Mouse (Mus musculus) lung, adult 2 months (tissue): ENCODE results near the gene Gm42906. TPM values are rescaled to one million over a fixed set of nuclear protein-coding genes. Genes with fewer than 3 reads are reported as not detected.

Source experiments
- DNase-seq: peaks from one replicate; pipeline ENCODE4 v3.0.0; 2022
- H3K4me1 ChIP-seq: fragments of 200-500 bp; 2 replicates; pipeline ENCODE4 v1.6.1; 2011; ENCODE audit warnings: low read length; ENCODE audit not compliant: control insufficient read depth, insufficient read depth
- H3K4me3 ChIP-seq: fragments of 200-500 bp; replicated peaks from 2 replicates; pipeline ENCODE3; 2011; ENCODE audit warnings: low read depth, mild to moderate bottlenecking, control low read depth, low read length; ENCODE audit errors: extremely low read depth
- CTCF ChIP-seq: fragments of 200-500 bp; IDR thresholded peaks from 2 replicates; pipeline ENCODE4 v1.5.1; 2011; ENCODE audit warnings: mild to moderate bottlenecking, low read length, control low read depth; ENCODE audit not compliant: insufficient read depth
- POLR2A ChIP-seq: fragments of 200-500 bp; IDR thresholded peaks from 2 replicates; pipeline ENCODE4 v1.6.1; 2011; ENCODE audit warnings: low read depth, mild to moderate bottlenecking, control low read depth, low read length, borderline replicate concordance; ENCODE audit errors: extremely low read depth
- WGBS: fragments of 180-500 bp; shearing (Covaris S2); methylation state at CpG from one replicate; pipeline ENCODE4 v1.1.7; 2018; 5-methylcytosine and 5-hydroxymethylcytosine counted together
- polyA plus RNA-seq: library from polyadenylated mRNA; depleted of rRNA; stranded (reverse); fragments of >200 nt; gene quantifications from 2 replicates; pipeline ENCODE4 v1.2.3, GENCODE M21; 2012

The Gm42906 gene
- polyA plus RNA-seq, 1 experiment, result not detected

DNA sequence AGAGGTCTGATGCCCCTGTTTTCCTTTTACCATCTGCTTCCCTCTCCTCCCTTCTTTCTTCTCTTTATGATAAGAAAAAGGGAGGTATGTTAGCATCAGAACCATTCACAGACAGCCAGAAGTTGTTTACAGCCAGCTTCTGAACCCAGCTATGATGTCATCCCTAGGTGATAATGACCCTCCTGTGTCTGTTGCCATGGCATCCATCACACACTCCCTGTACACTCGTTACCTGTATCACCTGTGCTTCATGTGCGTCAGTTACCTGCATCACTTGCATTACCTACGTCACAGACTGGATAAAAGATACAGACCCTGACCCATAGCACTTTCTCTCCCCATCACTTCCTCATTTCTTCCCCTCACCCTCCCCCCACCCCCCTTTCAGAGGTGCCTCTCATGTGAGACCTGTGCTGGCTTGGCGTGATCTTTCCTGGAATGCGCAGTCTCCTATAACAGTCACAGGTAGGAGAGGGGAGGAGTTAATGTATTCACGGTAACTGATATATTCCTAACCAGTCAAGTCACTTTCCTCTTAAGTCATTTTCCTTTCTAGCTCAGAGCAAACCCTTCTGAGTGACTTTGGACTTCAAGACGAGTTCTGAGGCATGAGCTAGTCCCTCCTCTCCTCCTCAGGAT lies 27.9 kb downstream of the Gm42906 start:
- H3K4me3 ChIP-seq, result no peak overlapping the region
- 71% methylated on average over 7 of the region's 7 CpGs for WGBS
- DNase-seq, result no peak
- TF ChIP-seq CTCF, result no peak
- TF ChIP-seq POLR2A, result no peak
- no peaks in the 10 kb centered on the region for H3K4me1 ChIP-seq

DNA sequence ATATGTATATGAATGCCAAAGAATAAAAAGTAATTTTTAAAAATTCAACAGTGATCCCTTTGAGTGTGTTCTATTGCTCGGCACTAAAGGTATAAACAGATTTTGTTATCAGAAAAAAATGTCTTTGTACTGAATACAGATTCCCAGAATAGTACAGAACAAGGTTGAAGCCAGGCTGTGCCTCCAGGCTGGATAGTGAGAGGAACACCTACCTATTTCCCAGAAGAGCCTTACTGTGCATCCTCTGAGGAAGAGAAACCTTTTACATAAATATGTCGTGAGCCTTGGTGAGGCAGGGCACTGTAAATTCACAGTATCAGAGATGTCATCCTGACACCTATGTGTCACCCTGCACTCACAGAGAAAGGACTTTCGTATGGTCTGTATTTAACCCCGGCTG lies 31.8 kb downstream of the Gm42906 start:
- Histone ChIP-seq H3K4me1 (peaks cover 6% of the 10 kb centered on the region), H3K4me3 (no peak overlapping the region)
- DNase-seq, result no peak
- 79% methylated on average over 4 of the region's 4 CpGs for WGBS
- TF ChIP-seq POLR2A (no peak), CTCF (no peak)

DNA sequence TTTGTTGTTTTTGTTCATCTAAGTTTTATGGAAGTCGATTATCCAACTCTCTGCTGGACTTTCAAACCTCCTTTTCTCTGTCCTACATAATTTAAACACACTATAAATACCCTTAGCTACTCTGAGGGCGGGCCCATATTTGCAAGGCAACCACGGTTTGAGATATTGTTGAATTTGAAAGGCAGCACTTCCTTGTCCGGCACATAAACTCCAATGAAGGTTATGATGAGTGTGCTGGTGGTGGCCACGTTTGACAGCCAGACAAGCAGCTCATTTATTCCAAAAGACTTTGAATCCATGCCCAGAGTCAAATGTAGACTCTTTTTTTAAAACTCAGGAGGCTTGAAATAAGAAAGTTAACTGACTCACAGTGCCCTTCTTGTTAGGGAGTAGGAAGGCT lies 33.3 kb downstream of the Gm42906 start:
- no peak for TF ChIP-seq CTCF
- TF ChIP-seq POLR2A, result no peak
- H3K4me3 ChIP-seq, result no peak overlapping the region
- H3K4me1 ChIP-seq, result peaks cover 6% of the 10 kb centered on the region
- DNase-seq, result no peak
- 20% methylated on average over 5 of the region's 5 CpGs for WGBS

DNA sequence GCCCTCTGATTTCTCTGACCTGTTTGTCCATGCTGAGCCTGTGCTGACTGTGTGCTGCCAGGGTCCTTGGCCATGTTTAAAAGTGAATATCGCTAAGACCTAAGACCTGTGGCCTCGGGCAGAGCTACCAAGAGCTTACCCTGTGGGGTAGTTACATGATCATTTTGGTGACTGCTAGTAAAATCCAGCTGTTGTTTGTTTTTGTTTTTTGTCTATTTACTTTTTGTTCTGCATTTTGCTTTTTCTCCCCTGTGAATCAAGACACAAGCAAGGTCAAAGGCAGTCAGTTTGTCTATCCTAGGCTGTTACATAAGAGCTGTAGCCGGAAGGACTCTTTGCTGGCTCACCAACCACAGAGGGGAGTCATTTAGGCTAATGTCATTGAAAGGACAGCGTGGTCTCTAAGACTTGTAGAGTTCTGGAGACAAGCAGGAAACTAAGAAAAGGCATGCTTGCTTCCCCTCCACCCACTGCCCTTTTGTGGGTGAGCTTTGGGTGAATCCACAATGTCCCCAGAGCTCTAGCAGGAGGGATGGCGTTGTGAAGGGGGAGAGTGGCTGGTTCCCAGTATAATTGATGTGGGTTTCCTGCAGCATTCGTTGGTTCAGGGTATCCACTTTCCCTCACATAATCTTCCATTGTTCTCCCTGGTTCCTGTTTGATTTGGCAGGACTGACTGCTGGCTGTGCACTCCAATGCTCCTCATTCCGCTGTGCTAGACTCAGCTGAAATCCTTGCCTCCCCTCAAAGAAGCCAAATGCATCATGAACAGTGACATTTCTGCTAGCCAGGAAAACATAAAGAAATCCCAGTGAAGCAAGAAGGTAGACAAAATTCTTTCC lies 33.9 kb downstream of the Gm42906 start:
- no peak for DNase-seq
- whole genome bisulfite sequencing, result 30% methylated on average over 7 of the region's 7 CpGs
- no peak for TF ChIP-seq POLR2A
- TF ChIP-seq CTCF, result no peak
- peaks cover 6% of the 10 kb centered on the region for H3K4me1 ChIP-seq
- H3K4me3 ChIP-seq, result no peak overlapping the region

DNA sequence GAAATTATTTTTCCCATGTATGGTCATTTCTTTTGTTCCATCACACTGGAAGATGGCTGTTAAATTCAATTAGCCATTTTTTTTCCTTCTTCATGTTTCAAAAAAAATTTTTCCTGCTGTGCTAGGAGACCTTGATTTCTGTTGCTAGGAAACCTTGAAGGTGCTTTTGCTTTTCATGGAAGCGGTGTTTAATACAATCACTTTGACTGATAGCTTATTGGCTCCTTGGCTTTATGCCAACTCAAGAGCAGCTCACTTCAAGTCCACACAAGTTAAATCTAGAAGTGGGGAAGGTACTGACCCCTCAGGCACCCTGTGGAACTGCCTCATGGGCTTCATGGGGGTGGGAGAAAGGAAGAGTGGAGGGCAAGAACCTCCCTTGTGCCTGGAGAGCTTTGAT lies 38.1 kb downstream of the Gm42906 start:
- no peak for DNase-seq
- no peak overlapping the region for H3K4me3 ChIP-seq
- peaks cover 6% of the 10 kb centered on the region for H3K4me1 ChIP-seq
- TF ChIP-seq CTCF (no peak), POLR2A (no peak)
- 64% methylated on average over 1 of the region's 1 CpGs for whole genome bisulfite sequencing

DNA sequence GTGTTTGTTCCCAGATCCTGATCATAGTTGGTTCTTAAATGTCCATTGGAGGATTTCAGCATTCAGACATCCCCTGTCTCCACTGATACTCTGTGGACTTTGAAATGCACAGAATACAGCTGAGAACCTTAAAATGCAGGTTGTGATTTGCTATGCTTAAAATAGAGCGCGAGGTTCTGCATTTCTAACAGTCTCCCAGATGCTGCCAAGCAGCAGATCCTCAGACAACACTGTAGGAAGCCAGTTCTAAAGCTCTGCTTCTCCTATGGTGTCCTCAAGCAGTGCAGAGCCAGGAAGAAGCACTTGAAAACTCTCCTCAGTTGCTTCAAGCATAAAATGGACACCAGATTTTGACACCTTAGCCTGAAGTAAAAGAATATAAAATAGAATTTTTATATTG lies 48.1 kb downstream of the Gm42906 start:
- Histone ChIP-seq H3K4me1 (no peaks in the 10 kb centered on the region), H3K4me3 (no peak overlapping the region)
- DNase-seq, result no peak
- TF ChIP-seq CTCF, result no peak
- no peak for TF ChIP-seq POLR2A
- 90% methylated on average over 2 of the region's 2 CpGs for WGBS

DNA sequence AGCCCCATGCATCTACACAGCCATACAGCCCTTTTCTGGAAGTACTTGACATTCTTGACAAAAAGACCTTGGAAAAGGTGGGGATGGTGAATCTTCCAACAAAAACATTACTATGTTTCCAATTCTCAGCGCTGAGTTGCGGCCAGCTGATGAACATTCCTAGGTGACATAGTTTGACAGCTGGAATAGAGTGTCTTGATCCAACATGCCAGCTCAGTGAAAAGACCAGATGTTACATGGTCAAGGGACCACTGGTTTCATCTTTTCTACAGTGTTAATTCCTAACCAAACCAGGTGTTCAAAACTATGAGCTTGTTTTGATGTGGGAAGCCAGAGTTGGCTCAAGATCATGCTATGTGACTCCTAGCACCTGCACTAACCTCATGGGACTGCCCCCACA lies 48.8 kb downstream of the Gm42906 start:
- no peak for TF ChIP-seq POLR2A
- no peak for TF ChIP-seq CTCF
- no peak overlapping the region for H3K4me3 ChIP-seq
- 83% methylated on average over 2 of the region's 2 CpGs for WGBS
- DNase-seq, result no peak
- no peaks in the 10 kb centered on the region for H3K4me1 ChIP-seq

DNA sequence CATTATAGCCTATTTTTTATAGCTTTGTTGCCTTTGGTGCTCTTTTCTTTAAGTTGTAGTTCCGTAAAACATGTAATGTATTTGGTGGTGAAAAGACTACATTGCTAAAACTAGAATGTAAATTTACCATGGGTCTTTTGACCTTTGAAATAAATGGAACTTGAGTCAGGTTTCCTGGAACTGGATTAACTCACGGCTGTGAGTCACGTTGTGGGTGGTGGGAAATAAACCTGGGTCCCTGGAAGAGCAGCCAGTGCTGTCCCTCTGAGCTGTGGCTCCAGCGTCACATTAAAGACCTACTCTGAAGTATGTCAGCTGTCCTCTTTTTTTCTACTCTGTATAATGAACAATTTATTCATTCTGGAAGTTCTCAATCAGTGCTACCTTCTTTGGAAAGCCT lies 51.0 kb downstream of the Gm42906 start:
- TF ChIP-seq POLR2A, result no peak
- no peak for TF ChIP-seq CTCF
- Histone ChIP-seq H3K4me1 (no peaks in the 10 kb centered on the region), H3K4me3 (no peak overlapping the region)
- no peak for DNase-seq
- 81% methylated on average over 4 of the region's 4 CpGs for WGBS

DNA sequence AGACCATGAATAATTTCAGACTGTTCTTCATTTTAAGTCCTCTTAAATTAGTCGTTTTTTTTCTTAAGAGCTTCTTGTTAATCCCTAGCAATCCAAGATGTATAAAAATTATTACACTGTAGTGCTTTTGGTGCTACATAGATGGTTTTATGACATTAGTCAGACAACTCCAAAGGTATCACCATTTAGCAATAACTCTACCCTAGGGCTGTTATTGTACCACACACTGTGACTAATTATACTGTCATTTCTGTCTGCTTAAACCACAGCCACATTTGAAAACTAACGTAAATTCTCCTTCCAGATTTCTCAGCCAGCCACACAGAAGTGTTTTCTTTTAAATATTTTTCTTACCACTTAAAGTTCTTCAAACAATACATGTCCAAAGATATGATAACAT lies 53.1 kb downstream of the Gm42906 start:
- TF ChIP-seq POLR2A (no peak), CTCF (no peak)
- Histone ChIP-seq H3K4me1 (no peaks in the 10 kb centered on the region), H3K4me3 (no peak overlapping the region)
- 63% methylated on average over 2 of the region's 2 CpGs for WGBS
- no peak for DNase-seq

DNA sequence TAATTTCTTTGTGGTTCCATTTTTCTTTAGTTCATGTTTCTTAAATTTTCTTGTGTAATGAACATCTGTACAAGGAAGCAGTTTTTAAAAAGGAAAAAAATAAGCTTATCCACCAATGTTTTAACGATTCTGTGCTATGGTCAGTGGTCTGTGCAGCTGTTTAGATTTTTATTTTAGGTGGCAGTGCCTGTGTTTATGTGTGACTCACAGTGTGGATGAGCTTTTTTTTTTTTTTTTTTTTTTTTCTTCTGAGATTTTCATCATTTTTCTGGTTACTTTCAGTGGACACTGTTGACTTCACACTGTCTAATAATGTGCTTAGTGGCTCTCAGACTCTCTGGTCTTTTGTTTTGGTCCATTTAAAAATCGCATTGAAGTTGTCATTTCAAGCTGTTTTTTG lies 56.8 kb downstream of the Gm42906 start:
- DNase-seq, result no peak
- 90% methylated on average over 2 of the region's 2 CpGs for WGBS
- no peak for TF ChIP-seq POLR2A
- TF ChIP-seq CTCF, result no peak
- H3K4me1 ChIP-seq, result peaks cover 3% of the 10 kb centered on the region; the same call in 1 of the 2 replicates
- no peak overlapping the region for H3K4me3 ChIP-seq
